Mouse (Mus musculus) liver, adult 10 weeks (tissue): ENCODE results near the gene Zscan2. TPM values are rescaled to one million over a fixed set of nuclear protein-coding genes. Genes with fewer than 3 reads are reported as not detected.

Experiments
- polyA plus RNA-seq: library from polyadenylated mRNA; stranded (reverse); fragments of 350-450 nt; fragmentation: Illumina TruSeq; extraction: RNeasy Lipid Tissue Mini Kit (QIAGEN cat#74804); gene quantifications from one replicate; pipeline ENCODE4 v1.2.3, GENCODE M21; 2014; ENCODE audit warnings: low read depth, low replicate concordance

The Zscan2 gene
- 0.32 TPM for polyA plus RNA-seq

GRCm38 (mm10) chr7:80860729-80861274, at the start of gene Zscan2:
Gene Zscan2, plus strand, starts transcription at chr7:80860920.

GRCm38 (mm10) chr7:80825843-80826403, 34.8 kb upstream of the Zscan2 start, which contains the start of gene Iqgap1:
Gene Iqgap1, minus strand, starts transcription at chr7:80825974.

DNA sequence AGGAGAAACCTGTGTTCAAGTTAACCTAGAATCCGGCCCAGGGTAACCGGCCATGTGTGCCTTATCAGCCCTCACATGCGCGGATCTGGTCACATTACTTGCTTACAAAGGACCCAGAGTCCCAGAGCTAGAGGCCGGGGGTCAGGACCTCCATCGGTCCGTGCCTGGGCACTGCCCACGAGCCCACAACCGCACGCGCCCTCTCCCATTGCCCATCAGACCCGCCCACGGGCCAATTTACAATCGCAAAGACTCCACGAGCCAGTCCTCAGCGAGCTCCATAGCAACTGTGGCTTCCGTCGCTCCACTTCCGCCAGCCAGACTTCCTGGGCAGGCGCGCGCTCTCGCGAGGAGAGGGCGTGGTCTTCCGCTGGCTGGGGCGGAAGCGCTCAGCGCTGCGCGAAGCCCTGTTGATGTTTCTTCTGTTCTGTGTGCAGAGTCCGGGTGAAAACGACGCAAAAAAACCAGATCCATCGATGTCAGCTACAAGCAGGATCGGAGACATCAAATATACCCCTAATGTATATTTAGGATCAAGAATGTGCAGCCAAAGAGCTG, 40.3 kb downstream of the Zscan2 start, which contains the start of gene Wdr73:
Gene Wdr73 (minus strand): TSS at position 326 of the 558 bp plus-strand sequence.

GRCm38 (mm10) chr7:80904921-80905515, 44.3 kb downstream of the Zscan2 start, which contains the start of gene Nmb:
Gene Nmb, minus strand, starts transcription at chr7:80905076.

Other genes starting within 250 kb of the Zscan2 start
- 1.2 TPM for gene Crtc3, start 172.0 kb upstream of the Zscan2 start, polyA plus RNA-seq
- 3.0 TPM for gene Iqgap1, start 34.9 kb upstream of the Zscan2 start, polyA plus RNA-seq
- gene Wdr73, start 40.3 kb downstream of the Zscan2 start, polyA plus RNA-seq: 13.3 TPM
- gene Nmb, start 44.2 kb downstream of the Zscan2 start, polyA plus RNA-seq: not detected
- 84.2 TPM for gene Sec11a, start 86.9 kb downstream of the Zscan2 start, polyA plus RNA-seq
- gene Zfp592, start 132.8 kb downstream of the Zscan2 start, polyA plus RNA-seq: 4.2 TPM
- gene Alpk3, start 196.7 kb downstream of the Zscan2 start, polyA plus RNA-seq: not detected